Mouse (Mus musculus): ENCODE results near the gene Rpl13a.

GRCm38 (mm10) chr7:45157459-45157858 is 28.9 kb upstream of the Rpl13a start:
- TF ChIP-seq CTCF (IDR thresholded peaks at IDR 0.05; ENCODE audit: borderline replicate concordance, extremely low read depth, insufficient read depth, insufficient read length) (no peak), POLR2A (IDR thresholded peaks at IDR 0.05; ENCODE audit: borderline replicate concordance, extremely low read depth, insufficient read depth, insufficient read length, poor library complexity, severe bottlenecking) (no peak)
